Mouse (Mus musculus): ENCODE data around the gene Vps13d. TPM values are rescaled to one million over a fixed set of nuclear protein-coding genes. Genes with fewer than 3 reads are reported as not detected.

The Vps13d gene
- polyA plus RNA-seq, 1 experiment from 2014 or later, result 6.6 TPM

- H3K9me3 ChIP-seq, result no peaks in the 10 kb centered on the region
- no peak overlapping the region for H3K4me3 ChIP-seq
- H3K27me3 ChIP-seq (replicated peaks), result no peaks in the 10 kb centered on the region
- ATAC-seq (ENCODE audit: extremely low read depth, insufficient number of reproducible peaks, low FRiP score, low TSS enrichment), result no peak
- no peak overlapping the region for H3K27ac ChIP-seq (replicated peaks)
- H3K4me2 ChIP-seq, result no peak overlapping the region
- H3K36me3 ChIP-seq, result peaks cover 63% of the 10 kb centered on the region
- 69% methylated on average over 5 of the region's 5 CpGs for WGBS
- H3K4me1 ChIP-seq, result peaks cover 52% of the 10 kb centered on the region
- H3K9ac ChIP-seq, result no peak overlapping the region
Observed at GRCm38 (mm10) chr4:145047964-145048363, 146.8 kb downstream of the Vps13d start.

- Histone ChIP-seq H3K27ac (replicated peaks) (no peak overlapping the region), H3K9ac (no peak overlapping the region), H3K36me3 (peaks cover 63% of the 10 kb centered on the region), H3K4me3 (no peak overlapping the region), H3K9me3 (no peaks in the 10 kb centered on the region), H3K27me3 (replicated peaks) (no peaks in the 10 kb centered on the region), H3K4me2 (no peak overlapping the region), H3K4me1 (peaks cover 52% of the 10 kb centered on the region)
- 84% methylated on average over 8 of the region's 8 CpGs for whole genome bisulfite sequencing
- ATAC-seq (ENCODE audit: extremely low read depth, insufficient number of reproducible peaks, low FRiP score, low TSS enrichment), result no peak
Observed at GRCm38 (mm10) chr4:145046032-145046401, 148.8 kb downstream of the Vps13d start.

- H3K4me1 ChIP-seq, result peaks cover 52% of the 10 kb centered on the region
- WGBS, result 68% methylated on average over 5 of the region's 5 CpGs
Observed at GRCm38 (mm10) chr4:145045312-145046031, 149.3 kb downstream of the Vps13d start.

GRCm38 (mm10) chr4:145041223-145041870 is 153.5 kb downstream of the Vps13d start:
- no peak overlapping the region for H3K4me2 ChIP-seq
- peaks cover 76% of the 10 kb centered on the region for H3K36me3 ChIP-seq
- WGBS, result 63% methylated on average over 6 of the region's 6 CpGs
- peaks cover 60% of the 10 kb centered on the region for H3K4me1 ChIP-seq
- H3K4me3 ChIP-seq, result no peak overlapping the region
- 0 out of 2 replicates have a peak overlapping the region, but pooled peaks have one; percentile 21 for H3K27ac ChIP-seq (replicated peaks)
- no peak for ATAC-seq (ENCODE audit: extremely low read depth, insufficient number of reproducible peaks, low FRiP score, low TSS enrichment)
- no peak overlapping the region for H3K9ac ChIP-seq
- no peaks in the 10 kb centered on the region for H3K27me3 ChIP-seq (replicated peaks)
- no peaks in the 10 kb centered on the region for H3K9me3 ChIP-seq

More at GRCm38 (mm10) chr4:145045312-145046031, 149.3 kb downstream of the Vps13d start:
- Histone ChIP-seq H3K36me3 (peaks cover 65% of the 10 kb centered on the region), H3K4me2 (no peak overlapping the region), H3K9ac (no peak overlapping the region), H3K4me3 (no peak overlapping the region), H3K27me3 (replicated peaks) (no peaks in the 10 kb centered on the region), H3K9me3 (no peaks in the 10 kb centered on the region), H3K27ac (replicated peaks) (no peak overlapping the region)
- no peak for ATAC-seq (ENCODE audit: extremely low read depth, insufficient number of reproducible peaks, low FRiP score, low TSS enrichment)

GRCm38 (mm10) chr4:145037631-145038416 is 157.0 kb downstream of the Vps13d start:
- H3K4me1 ChIP-seq, result peaks cover 84% of the 10 kb centered on the region
- 73% methylated on average over 5 of the region's 5 CpGs for WGBS
- H3K27ac ChIP-seq (replicated peaks), result 0 out of 2 replicates have a peak overlapping the region, but pooled peaks have one; percentile 32
- no peak overlapping the region for H3K4me3 ChIP-seq
- H3K27me3 ChIP-seq (replicated peaks), result no peaks in the 10 kb centered on the region
- H3K9me3 ChIP-seq, result no peaks in the 10 kb centered on the region
- no peak overlapping the region for H3K9ac ChIP-seq
- no peak overlapping the region for H3K4me2 ChIP-seq
- H3K36me3 ChIP-seq, result peaks cover 50% of the 10 kb centered on the region
- ATAC-seq (ENCODE audit: extremely low read depth, insufficient number of reproducible peaks, low FRiP score, low TSS enrichment), result no peak

GRCm38 (mm10) chr4:145037006-145037405 is 157.8 kb downstream of the Vps13d start:
- H3K4me3 ChIP-seq, result no peak overlapping the region
- H3K27ac ChIP-seq (replicated peaks), result no peak overlapping the region
- no peaks in the 10 kb centered on the region for H3K9me3 ChIP-seq
- H3K9ac ChIP-seq, result no peak overlapping the region
- 52% methylated on average over 3 of the region's 3 CpGs for WGBS
- no peaks in the 10 kb centered on the region for H3K27me3 ChIP-seq (replicated peaks)
- peaks cover 42% of the 10 kb centered on the region for H3K36me3 ChIP-seq
- peaks cover 85% of the 10 kb centered on the region for H3K4me1 ChIP-seq
- no peak overlapping the region for H3K4me2 ChIP-seq
- no peak for ATAC-seq (ENCODE audit: extremely low read depth, insufficient number of reproducible peaks, low FRiP score, low TSS enrichment)

- 46% methylated on average over 3 of the region's 3 CpGs for WGBS
- no peak overlapping the region for H3K4me2 ChIP-seq
- H3K36me3 ChIP-seq, result peaks cover 34% of the 10 kb centered on the region
- no peak for ATAC-seq (ENCODE audit: extremely low read depth, insufficient number of reproducible peaks, low FRiP score, low TSS enrichment)
- peaks cover 74% of the 10 kb centered on the region for H3K4me1 ChIP-seq
- H3K27ac ChIP-seq (replicated peaks), result peak overlapping the region; percentile 78
- no peaks in the 10 kb centered on the region for H3K27me3 ChIP-seq (replicated peaks)
- no peak overlapping the region for H3K4me3 ChIP-seq
- H3K9me3 ChIP-seq, result no peaks in the 10 kb centered on the region
- H3K9ac ChIP-seq, result 0 out of 2 replicates have a peak overlapping the region, but pooled peaks have one; percentile 30
Observed at GRCm38 (mm10) chr4:145035450-145035849, 159.4 kb downstream of the Vps13d start.

- Histone ChIP-seq H3K9me3 (no peaks in the 10 kb centered on the region), H3K4me2 (peak overlapping the region; percentile 38), H3K36me3 (peaks cover 29% of the 10 kb centered on the region), H3K4me1 (peaks cover 71% of the 10 kb centered on the region), H3K27ac (replicated peaks) (peak overlapping the region; percentile 78), H3K9ac (0 out of 2 replicates have a peak overlapping the region, but pooled peaks have one; percentile 45), H3K27me3 (replicated peaks) (no peaks in the 10 kb centered on the region), H3K4me3 (no peak overlapping the region)
- no peak for ATAC-seq (ENCODE audit: extremely low read depth, insufficient number of reproducible peaks, low FRiP score, low TSS enrichment)
- 12% methylated on average over 11 of the region's 11 CpGs for WGBS
Observed at GRCm38 (mm10) chr4:145034506-145035243, 160.1 kb downstream of the Vps13d start.

- WGBS, result 10% methylated on average over 2 of the region's 2 CpGs
- peaks cover 77% of the 10 kb centered on the region for H3K4me1 ChIP-seq
- no peak for ATAC-seq (ENCODE audit: extremely low read depth, insufficient number of reproducible peaks, low FRiP score, low TSS enrichment)
- peaks cover 23% of the 10 kb centered on the region for H3K36me3 ChIP-seq
- no peak overlapping the region for H3K9ac ChIP-seq
- H3K4me3 ChIP-seq, result no peak overlapping the region
- H3K27ac ChIP-seq (replicated peaks), result peak overlapping the region; percentile 78
- no peaks in the 10 kb centered on the region for H3K9me3 ChIP-seq
- no peak overlapping the region for H3K4me2 ChIP-seq
- H3K27me3 ChIP-seq (replicated peaks), result no peaks in the 10 kb centered on the region
Observed at GRCm38 (mm10) chr4:145033392-145033791, 161.4 kb downstream of the Vps13d start.

- 56% methylated on average over 2 of the region's 2 CpGs for WGBS
- Histone ChIP-seq H3K27ac (replicated peaks) (peak overlapping the region; percentile 12; the same call in 1 of the 2 replicates), H3K4me3 (no peak overlapping the region), H3K4me2 (no peak overlapping the region), H3K9ac (no peak overlapping the region), H3K9me3 (no peaks in the 10 kb centered on the region), H3K4me1 (peaks cover 73% of the 10 kb centered on the region), H3K27me3 (replicated peaks) (no peaks in the 10 kb centered on the region), H3K36me3 (peaks cover 26% of the 10 kb centered on the region)
- no peak for ATAC-seq (ENCODE audit: extremely low read depth, insufficient number of reproducible peaks, low FRiP score, low TSS enrichment)
Observed at GRCm38 (mm10) chr4:145032637-145033036, 162.2 kb downstream of the Vps13d start.

- Histone ChIP-seq H3K4me3 (no peak overlapping the region), H3K4me2 (no peak overlapping the region), H3K9ac (no peak overlapping the region), H3K27ac (replicated peaks) (no peak overlapping the region), H3K4me1 (peaks cover 75% of the 10 kb centered on the region), H3K27me3 (replicated peaks) (no peaks in the 10 kb centered on the region), H3K9me3 (no peaks in the 10 kb centered on the region), H3K36me3 (peaks cover 18% of the 10 kb centered on the region)
- 65% methylated on average over 4 of the region's 4 CpGs for WGBS
- ATAC-seq (ENCODE audit: extremely low read depth, insufficient number of reproducible peaks, low FRiP score, low TSS enrichment), result no peak
Observed at GRCm38 (mm10) chr4:145031510-145031909, 163.3 kb downstream of the Vps13d start.
